Mouse (Mus musculus): ENCODE measurements around the gene Asxl2. TPM values are rescaled to one million over a fixed set of nuclear protein-coding genes. Genes with fewer than 3 reads are reported as not detected.
"Not testable (repeated sequence)": the region's sequence is repeated elsewhere in the genome, so short reads cannot be mapped to it uniquely, and the experiment has no call there.

Gene Asxl2
- total RNA-seq, 2 experiments from 2014 or later: 35.5 TPM

- intact Hi-C loops (cut with DNase I): no loop called here
- DNase-seq: peak; percentile 86
Observed at GRCm38 (mm10) chr12:3427067-3427889, 621 bp downstream of the Asxl2 start.

GRCm38 (mm10) chr12:3427891-3428775 lies 1.5 kb downstream of the Asxl2 start:
- DNase-seq: no peak
- intact Hi-C loops (cut with DNase I): no loop called here

- no peak for DNase-seq
- intact Hi-C loops (cut with DNase I): no loop called here
Observed at GRCm38 (mm10) chr12:3429681-3430442, 3.2 kb downstream of the Asxl2 start.

GRCm38 (mm10) chr12:3430443-3430753 lies 3.7 kb downstream of the Asxl2 start:
- intact Hi-C loops (cut with DNase I): no loop called here
- DNase-seq: no peak

GRCm38 (mm10) chr12:3430985-3431384 lies 4.3 kb downstream of the Asxl2 start:
- no peak for DNase-seq
- intact Hi-C loops (cut with DNase I): no loop called here

GRCm38 (mm10) chr12:3433736-3434135 lies 7.1 kb downstream of the Asxl2 start:
- no peak for DNase-seq
- intact Hi-C loops (cut with DNase I): no loop called here

- intact Hi-C loops (cut with DNase I): no loop called here
- DNase-seq: no peak
Observed at GRCm38 (mm10) chr12:3436446-3436845, 9.8 kb downstream of the Asxl2 start.

- DNase-seq: no peak
- intact Hi-C loops (cut with DNase I): no loop called here
Observed at GRCm38 (mm10) chr12:3437815-3438214, 11.2 kb downstream of the Asxl2 start.

- DNase-seq: no peak
- intact Hi-C loops (cut with DNase I): no loop called here
Observed at GRCm38 (mm10) chr12:3440916-3441315, 14.3 kb downstream of the Asxl2 start.

- DNase-seq: no peak
- intact Hi-C loops (cut with DNase I): no loop called here
Observed at GRCm38 (mm10) chr12:3441361-3441760, 14.7 kb downstream of the Asxl2 start.

- intact Hi-C loops (cut with DNase I): no loop called here
- DNase-seq: no peak
Observed at GRCm38 (mm10) chr12:3453554-3453953, 26.9 kb downstream of the Asxl2 start.

GRCm38 (mm10) chr12:3463087-3463486 lies 36.4 kb downstream of the Asxl2 start:
- no peak for DNase-seq
- intact Hi-C loops (cut with DNase I): no loop called here

- no peak for DNase-seq
- intact Hi-C loops (cut with DNase I): no loop called here
Observed at GRCm38 (mm10) chr12:3499662-3500061, 73.0 kb downstream of the Asxl2 start.

GRCm38 (mm10) chr12:3500071-3500470 lies 73.4 kb downstream of the Asxl2 start:
- intact Hi-C loops (cut with DNase I): no loop called here
- DNase-seq: no peak

GRCm38 (mm10) chr12:3518665-3519297 lies 92.1 kb downstream of the Asxl2 start:
- no peak for DNase-seq
- intact Hi-C loops (cut with DNase I): no loop called here

GRCm38 (mm10) chr12:3521806-3522205 lies 95.1 kb downstream of the Asxl2 start:
- DNase-seq; intact Hi-C loops (cut with DNase I): not testable (repeated sequence)

- no peak for DNase-seq
- intact Hi-C loops (cut with DNase I): no loop called here
Observed at GRCm38 (mm10) chr12:3525536-3525935, 98.9 kb downstream of the Asxl2 start.

GRCm38 (mm10) chr12:3535446-3535845 lies 108.8 kb downstream of the Asxl2 start:
- intact Hi-C loops (cut with DNase I); DNase-seq: not testable (repeated sequence)

- intact Hi-C loops (cut with DNase I): no loop called here
Observed at GRCm38 (mm10) chr12:3537616-3538015, 111.0 kb downstream of the Asxl2 start.

GRCm38 (mm10) chr12:3538036-3538435 lies 111.4 kb downstream of the Asxl2 start:
- DNase-seq: no peak
- intact Hi-C loops (cut with DNase I): no loop called here

More at GRCm38 (mm10) chr12:3537616-3538015, 111.0 kb downstream of the Asxl2 start:
- DNase-seq: peak; percentile 7 to 11

GRCm38 (mm10) chr12:3539605-3540004 lies 112.9 kb downstream of the Asxl2 start:
- intact Hi-C loops (cut with DNase I): no loop called here
- no peak for DNase-seq
